Mouse (Mus musculus): Measurements from ENCODE around the gene Ppp1r12a.

Gene Ppp1r12a

GRCm38 (mm10) chr10:108333642-108334041 is 171.6 kb downstream of the Ppp1r12a start:
- DNase-seq (ENCODE audit: low read depth) = peak; percentile 46
